Mouse (Mus musculus) midbrain, embryonic 16.5 days (tissue): Measurements from ENCODE around the gene Klhl13. TPM values are rescaled to one million over a fixed set of nuclear protein-coding genes. Genes with fewer than 3 reads are reported as not detected.

Experiments used
- ATAC-seq: fragments of 200-750 bp; cut with Nextera tagmentation; 2 replicates; pipeline ENCODE4 v1.8.0; 2017; ENCODE audit warnings: moderate TSS enrichment
- H3K27ac ChIP-seq: fragments of 300-500 bp; sonication (generic); 2 replicates; pipeline ENCODE4 v1.5.1; 2014; ENCODE audit warnings: mild to moderate bottlenecking, low read length, mixed read lengths
- H3K27me3 ChIP-seq: fragments of 300-500 bp; sonication (generic); 2 replicates; pipeline ENCODE4 v1.6.1; 2014; ENCODE audit warnings: low read depth, low read length, mixed read lengths; ENCODE audit not compliant: control insufficient read depth, insufficient read depth
- H3K36me3 ChIP-seq: fragments of 300-500 bp; sonication (generic); 2 replicates; pipeline ENCODE4 v1.6.1; 2014; ENCODE audit warnings: mild to moderate bottlenecking, low read length, moderate library complexity, mixed read lengths; ENCODE audit not compliant: control insufficient read depth, insufficient read depth
- H3K4me1 ChIP-seq: fragments of 300-500 bp; sonication (generic); 2 replicates; pipeline ENCODE4 v1.6.1; 2014; ENCODE audit warnings: mild to moderate bottlenecking, low read length, mixed read lengths; ENCODE audit not compliant: control insufficient read depth, insufficient read depth
- H3K4me2 ChIP-seq: fragments of 300-500 bp; sonication (generic); 2 replicates; pipeline ENCODE4 v1.6.1; 2014; ENCODE audit warnings: mild to moderate bottlenecking, low read length, mixed read lengths
- H3K4me3 ChIP-seq: fragments of 300-500 bp; sonication (generic); 2 replicates; pipeline ENCODE4 v1.5.1; 2014; ENCODE audit warnings: low read depth, mild to moderate bottlenecking, low read length, moderate library complexity, mixed read lengths
- H3K9ac ChIP-seq: fragments of 300-500 bp; sonication (generic); 2 replicates; pipeline ENCODE4 v1.6.1; 2014; ENCODE audit warnings: low read depth, low read length, mixed read lengths
- H3K9me3 ChIP-seq: fragments of 300-500 bp; sonication (generic); replicated peaks from 2 replicates; pipeline ENCODE4 v1.6.1; 2014; ENCODE audit warnings: mild to moderate bottlenecking, low read length, mixed read lengths; ENCODE audit not compliant: control insufficient read depth, poor library complexity, severe bottlenecking
- WGBS: fragments of 180-500 bp; shearing (Covaris S2); extraction: QIAGEN DNeasy Blood & Tissue Kit; methylation state at CpG from one replicate; pipeline ENCODE4 v1.1.7; 2014; 5-methylcytosine and 5-hydroxymethylcytosine counted together
- polyA plus RNA-seq: library from polyadenylated mRNA; unstranded; fragments of >200 nt; fragmentation: Nextera tagmentation; extraction: Ambion mirVana; gene quantifications from 2 replicates; pipeline ENCODE4 v1.2.1, GENCODE M21; 2015

The Klhl13 gene
- polyA plus RNA-seq, 1 experiment from 2014 or later, result 188 TPM

DNA sequence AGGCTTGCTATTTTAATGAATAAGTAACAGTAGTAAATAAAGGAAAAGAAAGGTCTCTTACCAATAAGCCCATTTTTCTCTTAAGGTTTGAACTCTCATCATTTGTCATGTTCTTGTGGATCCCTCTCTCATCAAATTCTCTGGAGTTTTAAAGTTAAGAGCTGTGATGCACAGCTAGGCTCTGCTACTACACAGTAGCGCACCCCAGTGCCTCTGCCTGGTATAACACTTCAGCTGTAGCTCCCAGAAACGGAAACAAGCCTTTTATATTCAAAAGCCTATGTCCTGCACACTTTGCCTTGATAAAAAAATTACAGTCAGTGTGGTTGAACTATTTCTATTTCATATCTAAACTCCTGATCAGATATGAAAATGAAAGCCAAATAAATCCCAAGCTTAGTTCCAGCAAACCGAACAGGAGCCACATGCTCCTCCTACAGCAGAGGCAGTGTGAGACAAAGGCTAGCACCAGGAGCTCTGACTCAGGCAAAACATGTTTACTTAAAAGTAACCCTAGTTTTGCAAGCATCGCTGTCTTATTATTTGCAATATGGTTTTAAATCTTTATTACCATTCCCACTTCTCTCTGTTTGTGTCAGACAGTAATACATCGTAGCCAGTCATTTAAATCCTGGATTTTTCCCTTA lies 68.8 kb downstream of the Klhl13 start:
- ATAC-seq, result peak; percentile 87
- 28% methylated on average over 5 of the region's 5 CpGs for WGBS
- peak overlapping the region; percentile 41; the same call in 1 of the 2 replicates for H3K27ac ChIP-seq
- H3K9ac ChIP-seq, result no peak overlapping the region
- no peaks in the 10 kb centered on the region for H3K9me3 ChIP-seq
- 0 out of 2 replicates have a peak overlapping the region, but pooled peaks have one; percentile 28 for H3K4me2 ChIP-seq
- H3K4me3 ChIP-seq, result peak overlapping the region; percentile 11
- no peaks in the 10 kb centered on the region for H3K27me3 ChIP-seq
- H3K36me3 ChIP-seq, result no peaks in the 10 kb centered on the region
- no peaks in the 10 kb centered on the region for H3K4me1 ChIP-seq

DNA sequence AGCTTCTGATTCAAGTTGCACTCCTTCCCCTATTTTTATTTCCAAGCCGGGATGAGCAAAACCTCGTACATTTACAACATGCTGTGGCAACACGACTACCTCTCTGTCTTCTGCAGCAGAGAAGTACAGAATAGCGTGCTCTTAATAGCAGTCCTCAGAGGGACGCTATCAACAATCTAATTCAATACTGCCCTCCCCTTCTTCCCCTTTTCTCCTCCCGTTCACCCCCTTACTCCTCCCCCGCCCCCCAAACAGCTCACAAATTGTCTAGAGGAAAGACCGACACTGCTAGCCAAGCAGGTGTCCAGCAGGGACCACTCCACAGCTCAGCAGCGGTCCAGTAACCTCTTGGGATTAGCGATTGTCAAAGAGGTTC lies 79.5 kb downstream of the Klhl13 start:
- ATAC-seq, result peak; percentile 69
- Histone ChIP-seq H3K9me3 (no peaks in the 10 kb centered on the region), H3K9ac (peak overlapping the region; percentile 50), H3K4me3 (peak overlapping the region; percentile 39), H3K27me3 (no peaks in the 10 kb centered on the region), H3K4me2 (peak overlapping the region; percentile 50), H3K27ac (peak overlapping the region; percentile 85), H3K36me3 (no peaks in the 10 kb centered on the region), H3K4me1 (0 out of 2 replicates have a peak, but pooled peaks cover 2% of the 10 kb centered on the region)
- WGBS, result 14% methylated on average over 10 of the region's 10 CpGs

DNA sequence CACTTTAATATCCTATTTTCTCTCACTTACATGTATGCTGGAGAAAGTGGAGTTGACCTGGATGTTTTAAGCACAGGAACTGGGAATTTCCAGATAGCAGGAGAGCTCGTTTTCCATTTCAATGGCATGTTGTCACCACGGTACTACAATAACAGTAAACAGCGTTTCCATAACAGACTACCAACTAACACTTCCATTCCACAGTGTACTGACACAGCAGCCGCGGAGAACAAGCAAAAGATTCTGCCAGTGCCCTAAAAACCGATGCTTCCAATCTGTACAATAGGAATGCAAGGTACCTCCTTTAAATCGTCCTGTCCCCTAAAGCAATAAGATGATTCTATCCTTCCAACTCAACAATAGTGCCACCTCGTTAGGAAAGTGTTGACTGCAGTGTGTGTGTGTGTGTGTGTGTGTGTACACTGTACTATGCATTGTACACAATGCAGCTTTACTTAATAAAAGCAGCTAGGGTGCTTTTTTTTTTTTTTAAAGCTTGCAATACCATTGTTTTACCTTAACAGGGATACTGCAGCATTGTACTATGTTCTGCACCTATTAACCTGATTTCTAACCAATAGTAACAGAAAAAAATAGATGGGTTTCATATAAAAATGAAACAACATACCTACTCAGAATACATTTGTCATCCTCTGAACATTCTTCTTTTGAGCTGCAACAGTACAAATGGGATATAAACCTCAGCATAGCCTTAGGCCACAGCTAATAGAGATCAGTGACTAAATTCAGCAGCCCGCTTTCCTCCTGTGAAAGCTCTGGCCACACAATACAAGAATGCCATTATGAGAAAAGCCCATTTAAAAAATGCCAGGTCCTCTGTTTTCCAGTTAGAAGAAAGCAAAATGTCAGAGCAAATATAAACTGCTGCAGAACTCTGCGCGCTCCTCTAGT lies 80.1 kb downstream of the Klhl13 start:
- Histone ChIP-seq H3K4me3 (peak overlapping the region; percentile 39), H3K9ac (peak overlapping the region; percentile 57), H3K9me3 (no peaks in the 10 kb centered on the region), H3K4me1 (0 out of 2 replicates have a peak, but pooled peaks cover 2% of the 10 kb centered on the region), H3K4me2 (peak overlapping the region; percentile 50), H3K27me3 (no peaks in the 10 kb centered on the region), H3K27ac (peak overlapping the region; percentile 85), H3K36me3 (no peaks in the 10 kb centered on the region)
- WGBS, result 28% methylated on average over 11 of the region's 11 CpGs
- peak; percentile 76 for ATAC-seq

DNA sequence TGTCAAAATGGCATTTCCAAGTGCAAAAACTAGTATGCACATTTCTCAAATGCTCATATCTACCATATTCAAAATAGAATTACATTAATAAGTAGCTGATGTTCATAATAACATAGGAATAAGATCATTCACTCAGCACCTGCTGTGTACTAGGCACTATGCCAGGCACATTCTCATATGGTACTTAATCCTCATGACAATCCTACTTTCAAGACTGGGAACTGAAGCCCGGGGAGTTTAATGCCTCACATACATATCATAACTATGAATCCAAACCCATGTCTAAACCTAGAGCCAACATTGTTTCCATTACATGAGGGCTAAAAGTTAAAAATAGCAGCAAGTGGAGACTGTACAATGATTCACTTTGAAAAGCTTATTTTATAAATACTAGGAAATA lies 97.3 kb downstream of the Klhl13 start:
- Histone ChIP-seq H3K27me3 (no peaks in the 10 kb centered on the region), H3K9me3 (no peaks in the 10 kb centered on the region), H3K4me3 (no peak overlapping the region), H3K36me3 (no peaks in the 10 kb centered on the region), H3K4me1 (no peaks in the 10 kb centered on the region), H3K9ac (no peak overlapping the region), H3K27ac (no peak overlapping the region), H3K4me2 (no peak overlapping the region)
- no peak for ATAC-seq
- WGBS, result 44% methylated on average over 1 of the region's 1 CpGs

DNA sequence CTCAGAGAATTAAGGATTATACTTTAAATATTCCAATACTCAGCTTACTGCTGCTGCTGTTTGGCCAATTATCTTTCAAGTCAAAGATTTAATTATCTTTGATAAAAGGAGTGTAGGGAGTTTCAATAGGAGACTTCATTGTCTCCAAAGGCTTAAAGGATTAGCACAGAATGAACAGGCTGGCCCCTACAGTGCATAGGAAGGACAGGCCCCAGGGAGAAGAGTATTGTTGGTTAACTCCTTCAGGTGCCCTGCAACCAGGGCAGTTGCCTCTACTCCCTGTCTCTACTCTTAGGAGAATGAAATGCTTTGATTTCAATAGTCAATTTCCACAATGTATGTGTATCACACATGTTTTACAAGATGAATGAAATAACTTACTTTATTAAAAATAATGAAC lies 116.1 kb downstream of the Klhl13 start:
- no peaks in the 10 kb centered on the region for H3K36me3 ChIP-seq
- no peak for ATAC-seq
- no peak overlapping the region for H3K9ac ChIP-seq
- no peak overlapping the region for H3K4me3 ChIP-seq
- H3K4me2 ChIP-seq, result no peak overlapping the region
- no peaks in the 10 kb centered on the region for H3K27me3 ChIP-seq
- H3K4me1 ChIP-seq, result no peaks in the 10 kb centered on the region
- H3K9me3 ChIP-seq, result no peaks in the 10 kb centered on the region
- H3K27ac ChIP-seq, result no peak overlapping the region
